Comparison of ENCODE assay signal across 12 mouse cellular contexts in the genomic region with DNA sequence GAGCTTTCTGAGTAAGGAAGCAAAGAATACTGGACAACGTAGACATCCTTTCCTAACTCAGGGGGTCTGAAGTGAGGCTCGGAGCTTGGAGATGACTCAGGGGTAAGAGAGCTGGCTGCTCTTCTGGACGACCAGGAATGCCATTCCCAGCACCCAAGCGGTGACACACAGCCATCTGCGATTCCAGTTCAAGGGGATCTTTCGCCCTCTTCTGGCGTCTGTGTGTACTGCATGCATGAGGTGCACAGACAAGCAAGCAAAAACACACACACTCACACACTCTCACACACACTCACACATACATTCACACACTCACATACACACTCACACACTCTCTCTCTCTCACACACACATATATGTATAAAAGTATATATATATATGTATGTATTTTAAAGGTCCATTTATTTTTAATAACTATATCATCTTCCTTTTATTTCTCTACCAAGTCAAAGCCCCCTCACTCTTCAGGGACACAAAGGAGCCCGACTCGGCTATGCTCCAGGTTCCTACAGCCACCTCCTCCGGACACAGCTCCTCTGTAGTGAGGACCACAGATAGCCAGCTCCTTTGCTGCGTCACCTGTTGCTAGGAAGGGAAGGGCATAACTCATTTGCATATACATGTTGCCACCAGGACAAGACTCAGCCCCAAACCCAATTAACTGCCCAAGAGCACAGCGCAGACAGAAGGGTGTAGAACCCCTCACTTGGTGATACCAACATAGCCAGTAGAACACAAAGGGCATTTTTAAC.
A peak's percentile ranks its signal among the peaks of the same experiment; 100 is the strongest.
DNase-seq lines count a peak whose midpoint lies in the region; ATAC-seq and TF ChIP-seq lines count a peak whose summit lies in the region.
"Had no signal": no experiment of that assay in that cellular context is flagged by ENCODE, and none has a peak within 500 bp of the region (broad histone marks: within the 10 kb centered on the region; RNA-seq: fewer than 3 reads in every experiment).

No protein-coding gene starts in this region.

- no peak for ATAC-seq in hindbrain, postnatal 0 days
- no peak for ATAC-seq in hindbrain, embryonic 14.5 days (ENCODE audit: low FRiP score)
- no peak for ATAC-seq in limb, embryonic 11.5 days (ENCODE audit: insufficient number of reproducible peaks, low FRiP score, low TSS enrichment, low read depth)

- H3K4me1 ChIP-seq in hindbrain, postnatal 0 days (ENCODE audit: insufficient read depth, low read length): no peaks in the 10 kb centered on the region
- peaks cover 6% of the 10 kb centered on the region; the same call in 1 of the 2 replicates for H3K4me1 ChIP-seq in hindbrain, embryonic 14.5 days (replicated peaks; ENCODE audit: control insufficient read depth, insufficient read depth, low read length)
- no peaks in the 10 kb centered on the region for H3K4me1 ChIP-seq in limb, embryonic 11.5 days (ENCODE audit: control insufficient read depth, insufficient read depth, low read length)
- H3K4me1 ChIP-seq in hindbrain, embryonic 10.5 days (replicated peaks): 0 out of 2 replicates have a peak, but pooled peaks cover 5% of the 10 kb centered on the region

- TF ChIP-seq CTCF in hindbrain, postnatal 0 days (IDR thresholded peaks at IDR 0.05; ENCODE audit: low read depth): peak; percentile 57

- H3K27ac ChIP-seq in hindbrain, postnatal 0 days: no peak overlapping the region
- H3K27ac ChIP-seq in hindbrain, embryonic 14.5 days: no peak overlapping the region
- no peak overlapping the region for H3K27ac ChIP-seq in limb, embryonic 11.5 days (replicated peaks; ENCODE audit: low read depth, low read length)
- H3K27ac ChIP-seq in hindbrain, embryonic 10.5 days: no peak overlapping the region
- H3K27ac ChIP-seq: limb, embryonic 15.5 days had no signal

- 82% methylated on average over 12 of the region's 12 CpGs for whole genome bisulfite sequencing in hindbrain, postnatal 0 days
- WGBS in hindbrain, embryonic 14.5 days: 79% methylated on average over 12 of the region's 12 CpGs
- 77% methylated on average over 12 of the region's 12 CpGs for WGBS in limb, embryonic 11.5 days
- 78% methylated on average over 12 of the region's 12 CpGs for WGBS in hindbrain, embryonic 10.5 days

- no peak overlapping the region for H3K4me2 ChIP-seq in hindbrain, postnatal 0 days (ENCODE audit: low read depth, low read length)
- no peak overlapping the region for H3K4me2 ChIP-seq in hindbrain, embryonic 14.5 days (replicated peaks)
- H3K4me2 ChIP-seq in limb, embryonic 11.5 days (ENCODE audit: low read depth, severe bottlenecking): no peak overlapping the region
- H3K4me2 ChIP-seq: limb, embryonic 15.5 days had no signal

- no peaks in the 10 kb centered on the region for H3K36me3 ChIP-seq in hindbrain, postnatal 0 days (ENCODE audit: insufficient read depth, low read length)
- H3K36me3 ChIP-seq in hindbrain, embryonic 14.5 days (replicated peaks; ENCODE audit: control insufficient read depth, insufficient read depth): no peaks in the 10 kb centered on the region
- H3K36me3 ChIP-seq in limb, embryonic 11.5 days (ENCODE audit: control insufficient read depth, insufficient read depth, low read length): no peaks in the 10 kb centered on the region
- H3K36me3 ChIP-seq in hindbrain, embryonic 10.5 days: no peaks in the 10 kb centered on the region
- H3K36me3 ChIP-seq: limb, embryonic 15.5 days had no signal

- H3K9me3 ChIP-seq in hindbrain, postnatal 0 days (ENCODE audit: low read length): no peaks in the 10 kb centered on the region
- H3K9me3 ChIP-seq in hindbrain, embryonic 14.5 days (ENCODE audit: control insufficient read depth, low read length): no peaks in the 10 kb centered on the region
- no peaks in the 10 kb centered on the region for H3K9me3 ChIP-seq in limb, embryonic 11.5 days (ENCODE audit: control insufficient read depth, low read length)
- H3K9me3 ChIP-seq in hindbrain, embryonic 10.5 days: no peaks in the 10 kb centered on the region
- H3K9me3 ChIP-seq: limb, embryonic 15.5 days had no signal

- DNase-seq in hindbrain, postnatal 0 days (ENCODE audit: low spot score): no peak
- no peak for DNase-seq in hindbrain, embryonic 14.5 days (ENCODE audit: low spot score)
- peak; percentile 26 for DNase-seq in thymus, postnatal 25 days
- DNase-seq in thymus, adult 18-20 months: no peak
- DNase-seq in limb, embryonic 11.5 days (ENCODE audit: low spot score): peak; percentile 50
- DNase-seq in urinary bladder, adult 18-20 months (ENCODE audit: low spot score in 2 of 2): no peak
- no peak for DNase-seq in right cerebral cortex, postnatal 10 days (ENCODE audit: low spot score in 2 of 2)
- no peak for DNase-seq in hindbrain, embryonic 10.5 days (ENCODE audit: low spot score)
- DNase-seq: cerebellum, adult 11-12 months; heart, adult 11 months; kidney, adult 9 months had no signal

- no peaks in the 10 kb centered on the region for H3K27me3 ChIP-seq in hindbrain, postnatal 0 days (ENCODE audit: insufficient read depth, low read length)
- H3K27me3 ChIP-seq in hindbrain, embryonic 14.5 days (ENCODE audit: control insufficient read depth, insufficient read depth, low read length): no peaks in the 10 kb centered on the region
- H3K27me3 ChIP-seq in limb, embryonic 11.5 days (ENCODE audit: control insufficient read depth, insufficient read depth, low read length): no peaks in the 10 kb centered on the region
- H3K27me3 ChIP-seq in hindbrain, embryonic 10.5 days (ENCODE audit: insufficient read depth, poor library complexity, severe bottlenecking): peaks cover 12% of the 10 kb centered on the region

- H3K4me3 ChIP-seq in hindbrain, postnatal 0 days (ENCODE audit: low read length): no peak overlapping the region
- no peak overlapping the region for H3K4me3 ChIP-seq in hindbrain, embryonic 14.5 days (replicated peaks; ENCODE audit: low read length)
- H3K4me3 ChIP-seq in limb, embryonic 11.5 days (ENCODE audit: low read depth, low read length): no peak overlapping the region
- no peak overlapping the region for H3K4me3 ChIP-seq in hindbrain, embryonic 10.5 days
- H3K4me3 ChIP-seq: limb, embryonic 15.5 days had no signal

- H3K9ac ChIP-seq in hindbrain, postnatal 0 days (replicated peaks; ENCODE audit: low read length): no peak overlapping the region
- no peak overlapping the region for H3K9ac ChIP-seq in hindbrain, embryonic 14.5 days
- H3K9ac ChIP-seq in limb, embryonic 11.5 days (ENCODE audit: low read length): no peak overlapping the region
- H3K9ac ChIP-seq: limb, embryonic 15.5 days had no signal

Comparison
In these comparisons a context has a peak if more than half of its experiments do, and no peak if none do; other contexts are left out.
1. DNase-seq: peak in thymus, postnatal 25 days (single experiment) and limb, embryonic 11.5 days (single experiment); none in hindbrain, postnatal 0 days (single experiment), hindbrain, embryonic 14.5 days (single experiment), thymus, adult 18-20 months (0 of 2), urinary bladder, adult 18-20 months (0 of 2), right cerebral cortex, postnatal 10 days (0 of 2) and hindbrain, embryonic 10.5 days (single experiment).